12 mouse cellular contexts compared by ENCODE assay signal in the genomic region with DNA sequence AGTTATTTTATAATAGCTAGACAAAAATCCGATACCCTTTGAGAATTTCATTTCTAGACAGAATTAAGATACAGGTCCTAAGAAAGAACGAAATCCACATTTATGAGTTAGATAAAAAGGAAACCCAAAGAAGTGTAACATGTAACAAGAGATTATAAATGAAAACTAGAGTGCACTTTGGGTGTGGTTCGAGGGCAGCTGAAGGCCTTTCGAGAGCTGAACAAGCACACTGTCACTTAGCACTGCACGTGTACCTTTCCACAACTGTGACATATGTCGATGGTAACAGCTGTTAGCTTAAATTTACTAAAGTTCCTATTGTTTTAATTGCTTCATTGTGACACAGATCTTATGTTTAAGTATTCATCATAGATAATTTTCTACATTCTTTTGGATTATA.
"Had no signal": no experiment of that assay in that cellular context is flagged by ENCODE, and none has a peak within 500 bp of the region (broad histone marks: within the 10 kb centered on the region; RNA-seq: fewer than 3 reads in every experiment).

No protein-coding gene starts in this region.

- H3K4me3 ChIP-seq: layer of hippocampus, adult 2 months; left cerebral cortex, adult 2 months; limb, embryonic 10.5 days; midbrain, embryonic 13.5 days had no signal

- H3K36me3 ChIP-seq: limb, embryonic 10.5 days; midbrain, embryonic 13.5 days had no signal

- ATAC-seq: midbrain, embryonic 13.5 days had no signal

- H3K9me3 ChIP-seq: limb, embryonic 10.5 days; midbrain, embryonic 13.5 days had no signal

- H3K4me2 ChIP-seq: midbrain, embryonic 13.5 days had no signal

- DNase-seq: kidney, adult 8-10 months; kidney, postnatal 36 days; lung, adult 2 months; lung, postnatal 10 days; right cerebral cortex, postnatal 14 days; thymus, postnatal 36 days had no signal

- H3K27me3 ChIP-seq: midbrain, embryonic 13.5 days had no signal

- H3K27ac ChIP-seq: kidney, postnatal 0 days; layer of hippocampus, adult 2 months; left cerebral cortex, adult 2 months; limb, embryonic 10.5 days; macrophage; midbrain, embryonic 13.5 days had no signal

- H3K9ac ChIP-seq: midbrain, embryonic 13.5 days had no signal
